8 mouse cellular contexts compared by ENCODE assay signal in the genomic region with DNA sequence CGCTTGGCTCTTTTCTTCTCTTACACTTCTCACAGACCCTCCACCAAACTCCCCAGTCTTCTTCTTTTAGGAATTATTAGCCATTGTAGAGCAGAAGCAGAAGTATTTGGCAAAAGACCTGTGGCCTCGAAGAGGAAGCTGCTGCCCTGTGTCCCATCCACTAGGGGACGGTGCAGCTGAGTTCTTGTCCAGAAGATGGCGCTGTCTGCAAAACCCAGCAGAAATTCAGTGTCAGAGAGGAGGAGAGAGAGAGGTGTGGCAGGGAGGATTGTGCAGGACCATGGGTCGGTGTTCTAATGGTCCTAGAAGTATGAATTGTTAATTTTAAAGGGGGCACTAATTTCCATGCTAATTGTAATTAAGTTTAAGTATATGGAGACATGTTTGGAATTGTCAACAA. TPM values are rescaled to one million over a fixed set of nuclear protein-coding genes. Genes with fewer than 3 reads are reported as not detected.
DNase-seq lines count a peak whose midpoint lies in the region; ATAC-seq and TF ChIP-seq lines count a peak whose summit lies in the region.

No protein-coding gene starts in this region.

- H3K9me3 ChIP-seq in kidney, embryonic 15.5 days (replicated peaks): no peaks in the 10 kb centered on the region
- H3K9me3 ChIP-seq in midbrain, postnatal 0 days (ENCODE audit: low read length): no peaks in the 10 kb centered on the region

- no peaks in the 10 kb centered on the region for H3K36me3 ChIP-seq in kidney, embryonic 15.5 days
- H3K36me3 ChIP-seq in midbrain, postnatal 0 days (ENCODE audit: insufficient read depth, low read length): no peaks in the 10 kb centered on the region

- H3K4me2 ChIP-seq in kidney, embryonic 15.5 days: no peak overlapping the region
- no peak overlapping the region for H3K4me2 ChIP-seq in midbrain, postnatal 0 days (ENCODE audit: low read depth, low read length, poor library complexity, severe bottlenecking)

- peak; percentile 88 for TF ChIP-seq CTCF in midbrain, postnatal 0 days (IDR thresholded peaks at IDR 0.05)

- DNase-seq in kidney, adult 8-10 months: peak; percentile 17 to 56
- peak; percentile 82 for DNase-seq in MEL-GATA-1-ER (ENCODE audit: extremely low read depth, low read depth)
- peak; percentile 34 for DNase-seq in c-Kit-positive CD71-positive TER-119-positive erythroid progenitor cells, embryonic 14.5 days (ENCODE audit: low spot score)
- peak; percentile 66 for DNase-seq in forelimb bud, embryonic 11.5 days (ENCODE audit: low read depth, low spot score)
- DNase-seq in left cerebral cortex, adult 11 months (ENCODE audit: low spot score): peak; percentile 45
- DNase-seq in midbrain, postnatal 0 days (ENCODE audit: low spot score): peak; percentile 59
- peak; percentile 11 for DNase-seq in yolk sac, embryonic 10.5 days (ENCODE audit: low spot score)

- no peak overlapping the region for H3K27ac ChIP-seq in kidney, embryonic 15.5 days
- no peak overlapping the region for H3K27ac ChIP-seq in midbrain, postnatal 0 days (ENCODE audit: low read depth, low read length)

- 29% methylated on average over 5 of the region's 5 CpGs for WGBS in kidney, embryonic 15.5 days
- 35% methylated on average over 5 of the region's 5 CpGs for WGBS in midbrain, postnatal 0 days

- ATAC-seq in kidney, embryonic 15.5 days (replicated peaks; ENCODE audit: low FRiP score): no peak
- no peak for ATAC-seq in midbrain, postnatal 0 days (ENCODE audit: low FRiP score)

- no peaks in the 10 kb centered on the region for H3K27me3 ChIP-seq in kidney, embryonic 15.5 days
- H3K27me3 ChIP-seq in midbrain, postnatal 0 days (ENCODE audit: insufficient read depth, low read length): no peaks in the 10 kb centered on the region

- no peak overlapping the region for H3K4me3 ChIP-seq in kidney, embryonic 15.5 days (replicated peaks)
- H3K4me3 ChIP-seq in midbrain, postnatal 0 days (ENCODE audit: low read depth, low read length): no peak overlapping the region

- no peaks in the 10 kb centered on the region for H3K4me1 ChIP-seq in kidney, embryonic 15.5 days
- H3K4me1 ChIP-seq in midbrain, postnatal 0 days (ENCODE audit: insufficient read depth, low read length): no peaks in the 10 kb centered on the region

- H3K9ac ChIP-seq in kidney, embryonic 15.5 days: no peak overlapping the region
- H3K9ac ChIP-seq in midbrain, postnatal 0 days (replicated peaks; ENCODE audit: low read length, poor library complexity, severe bottlenecking): no peak overlapping the region

RNA-seq across cellular contexts. Expression of a gene that starts 55.1 kb away (rescaled TPM):
- polyA plus RNA-seq in kidney, embryonic 15.5 days (2015; fragmentation: Nextera tagmentation; extraction: Ambion mirVana): 54.3 and 60.3 TPM in 2 replicates
- 26.9 and 42.1 TPM in 2 replicates for total RNA-seq in midbrain, postnatal 0 days (2014; rRNA removed)
- 5.6 and 5.7 TPM in 2 replicates for polyA plus RNA-seq in midbrain, postnatal 0 days (2015; fragmentation: Nextera tagmentation; extraction: Ambion mirVana)

Comparison
In these comparisons a context has a peak if more than half of its experiments do, and no peak if none do; other contexts are left out.
1. DNase-seq: peak in every context shown above with its lines; median percentile 82 in MEL-GATA-1-ER; 66 in forelimb bud, embryonic 11.5 days; 59 in midbrain, postnatal 0 days; 45 in left cerebral cortex, adult 11 months; 36 in kidney, adult 8-10 months; 34 in c-Kit-positive CD71-positive TER-119-positive erythroid progenitor cells, embryonic 14.5 days; 11 in yolk sac, embryonic 10.5 days.